Mouse (Mus musculus): ENCODE measurements at regions not wholly inside any gene's neighbourhood (a gene's known extent, or its start where the extent isn't known, plus 50 kb on each side); places are given as distances from the start of the nearest gene placed in this dataset.

GRCm38 (mm10) chrX:99360095-99360890 is 110.8 kb downstream of the Pja1 start:
- H3K9ac ChIP-seq (ENCODE audit: low read depth, low read length) = no peak overlapping the region
- H3K4me2 ChIP-seq (replicated peaks; ENCODE audit: low read depth, low read length) = no peak overlapping the region
- no peaks in the 10 kb centered on the region for H3K9me3 ChIP-seq (ENCODE audit: control insufficient read depth, low read length)
- H3K36me3 ChIP-seq (ENCODE audit: control insufficient read depth, insufficient read depth, low read length) = no peaks in the 10 kb centered on the region
- WGBS = 71% methylated on average over 11 of the region's 11 CpGs
- H3K27ac ChIP-seq (ENCODE audit: low read depth, low read length) = no peak overlapping the region
- peaks cover 9% of the 10 kb centered on the region; the same call in 1 of the 2 replicates for H3K27me3 ChIP-seq (ENCODE audit: control insufficient read depth, insufficient read depth, low read length)
- H3K4me1 ChIP-seq (ENCODE audit: control insufficient read depth, insufficient read depth, low read length) = 0 out of 2 replicates have a peak, but pooled peaks cover 7% of the 10 kb centered on the region
- no peak overlapping the region for H3K4me3 ChIP-seq (ENCODE audit: low read length)
- ATAC-seq (ENCODE audit: low FRiP score, low TSS enrichment) = no peak

- ATAC-seq (ENCODE audit: low FRiP score, low TSS enrichment) = peak; percentile 42
- Histone ChIP-seq H3K27me3 (ENCODE audit: control insufficient read depth, insufficient read depth, low read length) (peaks cover 9% of the 10 kb centered on the region; the same call in 1 of the 2 replicates), H3K4me3 (ENCODE audit: low read length) (no peak overlapping the region), H3K4me1 (ENCODE audit: control insufficient read depth, insufficient read depth, low read length) (0 out of 2 replicates have a peak, but pooled peaks cover 7% of the 10 kb centered on the region), H3K36me3 (ENCODE audit: control insufficient read depth, insufficient read depth, low read length) (no peaks in the 10 kb centered on the region), H3K27ac (ENCODE audit: low read depth, low read length) (peak overlapping the region; percentile 42; the same call in 1 of the 2 replicates), H3K9me3 (ENCODE audit: control insufficient read depth, low read length) (no peaks in the 10 kb centered on the region), H3K9ac (ENCODE audit: low read depth, low read length) (no peak overlapping the region), H3K4me2 (replicated peaks; ENCODE audit: low read depth, low read length) (no peak overlapping the region)
- 50% methylated on average over 1 of the region's 1 CpGs for WGBS
Observed at GRCm38 (mm10) chrX:99358784-99359183, 112.3 kb downstream of the Pja1 start.

GRCm38 (mm10) chrX:99358051-99358617 is 112.9 kb downstream of the Pja1 start:
- Histone ChIP-seq H3K4me2 (replicated peaks; ENCODE audit: low read depth, low read length) (no peak overlapping the region), H3K9ac (ENCODE audit: low read depth, low read length) (no peak overlapping the region), H3K27me3 (ENCODE audit: control insufficient read depth, insufficient read depth, low read length) (peaks cover 9% of the 10 kb centered on the region; the same call in 1 of the 2 replicates), H3K9me3 (ENCODE audit: control insufficient read depth, low read length) (no peaks in the 10 kb centered on the region), H3K4me1 (ENCODE audit: control insufficient read depth, insufficient read depth, low read length) (0 out of 2 replicates have a peak, but pooled peaks cover 7% of the 10 kb centered on the region), H3K36me3 (ENCODE audit: control insufficient read depth, insufficient read depth, low read length) (no peaks in the 10 kb centered on the region), H3K27ac (ENCODE audit: low read depth, low read length) (peak overlapping the region; percentile 42; the same call in 1 of the 2 replicates), H3K4me3 (ENCODE audit: low read length) (no peak overlapping the region)
- 31% methylated on average over 13 of the region's 13 CpGs for WGBS
- peak; percentile 86 for ATAC-seq (ENCODE audit: low FRiP score, low TSS enrichment)

- peaks cover 12% of the 10 kb centered on the region; the same call in 1 of the 2 replicates for H3K27me3 ChIP-seq (ENCODE audit: control insufficient read depth, insufficient read depth, low read length)
Observed at GRCm38 (mm10) chrX:99355128-99355527, 115.9 kb downstream of the Pja1 start.

GRCm38 (mm10) chrX:99350233-99350632 is 120.8 kb downstream of the Pja1 start:
- no peak for ATAC-seq (ENCODE audit: low FRiP score, low TSS enrichment)
- WGBS = 59% methylated on average over 3 of the region's 3 CpGs
- peaks cover 8% of the 10 kb centered on the region; the same call in 1 of the 2 replicates for H3K27me3 ChIP-seq (ENCODE audit: control insufficient read depth, insufficient read depth, low read length)
- H3K9me3 ChIP-seq (ENCODE audit: control insufficient read depth, low read length) = no peaks in the 10 kb centered on the region
- H3K4me2 ChIP-seq (replicated peaks; ENCODE audit: low read depth, low read length) = no peak overlapping the region
- H3K9ac ChIP-seq (ENCODE audit: low read depth, low read length) = no peak overlapping the region
- H3K4me1 ChIP-seq (ENCODE audit: control insufficient read depth, insufficient read depth, low read length) = no peaks in the 10 kb centered on the region
- no peak overlapping the region for H3K27ac ChIP-seq (ENCODE audit: low read depth, low read length)
- H3K36me3 ChIP-seq (ENCODE audit: control insufficient read depth, insufficient read depth, low read length) = no peaks in the 10 kb centered on the region
- no peak overlapping the region for H3K4me3 ChIP-seq (ENCODE audit: low read length)

More at GRCm38 (mm10) chrX:99355128-99355527, 115.9 kb downstream of the Pja1 start:
- 0 out of 2 replicates have a peak, but pooled peaks cover 7% of the 10 kb centered on the region for H3K4me1 ChIP-seq (ENCODE audit: control insufficient read depth, insufficient read depth, low read length)
- no peak overlapping the region for H3K4me3 ChIP-seq (ENCODE audit: low read length)
- ATAC-seq (ENCODE audit: low FRiP score, low TSS enrichment) = no peak
- H3K4me2 ChIP-seq (replicated peaks; ENCODE audit: low read depth, low read length) = no peak overlapping the region
- no peak overlapping the region for H3K9ac ChIP-seq (ENCODE audit: low read depth, low read length)
- H3K36me3 ChIP-seq (ENCODE audit: control insufficient read depth, insufficient read depth, low read length) = no peaks in the 10 kb centered on the region
- H3K9me3 ChIP-seq (ENCODE audit: control insufficient read depth, low read length) = no peaks in the 10 kb centered on the region
- WGBS = 74% methylated on average over 5 of the region's 5 CpGs
- H3K27ac ChIP-seq (ENCODE audit: low read depth, low read length) = no peak overlapping the region

GRCm38 (mm10) chrX:99340223-99340622 is 130.8 kb downstream of the Pja1 start:
- Histone ChIP-seq H3K36me3 (ENCODE audit: control insufficient read depth, insufficient read depth, low read length) (no peaks in the 10 kb centered on the region), H3K9ac (ENCODE audit: low read depth, low read length) (no peak overlapping the region), H3K9me3 (ENCODE audit: control insufficient read depth, low read length) (no peaks in the 10 kb centered on the region), H3K4me1 (ENCODE audit: control insufficient read depth, insufficient read depth, low read length) (peaks cover 10% of the 10 kb centered on the region; the same call in 1 of the 2 replicates), H3K4me2 (replicated peaks; ENCODE audit: low read depth, low read length) (no peak overlapping the region), H3K27ac (ENCODE audit: low read depth, low read length) (no peak overlapping the region), H3K4me3 (ENCODE audit: low read length) (no peak overlapping the region), H3K27me3 (ENCODE audit: control insufficient read depth, insufficient read depth, low read length) (no peaks in the 10 kb centered on the region)
- WGBS = 83% methylated on average over 6 of the region's 6 CpGs
- no peak for ATAC-seq (ENCODE audit: low FRiP score, low TSS enrichment)

GRCm38 (mm10) chrX:99339081-99339876 is 131.8 kb downstream of the Pja1 start:
- Histone ChIP-seq H3K27ac (ENCODE audit: low read depth, low read length) (peak overlapping the region; percentile 51; the same call in 1 of the 2 replicates), H3K4me2 (replicated peaks; ENCODE audit: low read depth, low read length) (no peak overlapping the region), H3K27me3 (ENCODE audit: control insufficient read depth, insufficient read depth, low read length) (no peaks in the 10 kb centered on the region), H3K9me3 (ENCODE audit: control insufficient read depth, low read length) (no peaks in the 10 kb centered on the region), H3K9ac (ENCODE audit: low read depth, low read length) (no peak overlapping the region), H3K36me3 (ENCODE audit: control insufficient read depth, insufficient read depth, low read length) (no peaks in the 10 kb centered on the region), H3K4me3 (ENCODE audit: low read length) (no peak overlapping the region), H3K4me1 (ENCODE audit: control insufficient read depth, insufficient read depth, low read length) (peaks cover 10% of the 10 kb centered on the region; the same call in 1 of the 2 replicates)
- 44% methylated on average over 9 of the region's 9 CpGs for WGBS
- peak; percentile 58; the same call in 1 of the 2 replicates for ATAC-seq (ENCODE audit: low FRiP score, low TSS enrichment)

- Histone ChIP-seq H3K36me3 (ENCODE audit: control insufficient read depth, insufficient read depth, low read length) (no peaks in the 10 kb centered on the region), H3K4me3 (ENCODE audit: low read length) (no peak overlapping the region), H3K27me3 (ENCODE audit: control insufficient read depth, insufficient read depth, low read length) (peaks cover 3% of the 10 kb centered on the region; the same call in 1 of the 2 replicates), H3K9ac (ENCODE audit: low read depth, low read length) (no peak overlapping the region), H3K4me1 (ENCODE audit: control insufficient read depth, insufficient read depth, low read length) (peaks cover 10% of the 10 kb centered on the region; the same call in 1 of the 2 replicates), H3K4me2 (replicated peaks; ENCODE audit: low read depth, low read length) (no peak overlapping the region), H3K27ac (ENCODE audit: low read depth, low read length) (peak overlapping the region; percentile 11; the same call in 1 of the 2 replicates), H3K9me3 (ENCODE audit: control insufficient read depth, low read length) (no peaks in the 10 kb centered on the region)
- peak; percentile 72 for ATAC-seq (ENCODE audit: low FRiP score, low TSS enrichment)
- 42% methylated on average over 8 of the region's 8 CpGs for WGBS
Observed at GRCm38 (mm10) chrX:99336616-99337553, 134.2 kb downstream of the Pja1 start.
